ENCODE assay signal across 13 mouse cellular contexts in genomic region chrX:8207224-8207623, GRCm38 (mm10). TPM values are rescaled to one million over a fixed set of nuclear protein-coding genes. Genes with fewer than 3 reads are reported as not detected.
DNase-seq lines count a peak whose midpoint lies in the region; ATAC-seq and TF ChIP-seq lines count a peak whose summit lies in the region.
"Had no signal": no experiment of that assay in that cellular context is flagged by ENCODE, and none has a peak within 500 bp of the region (broad histone marks: within the 10 kb centered on the region; RNA-seq: fewer than 3 reads in every experiment).

No protein-coding gene starts in this region.

- H3K4me3 ChIP-seq in heart, embryonic 13.5 days, result no peak overlapping the region
- H3K4me3 ChIP-seq in lung, postnatal 0 days (ENCODE audit: low read depth, low read length), result peak overlapping the region; percentile 43; the same call in 1 of the 2 replicates
- H3K4me3 ChIP-seq in hindbrain, postnatal 0 days (ENCODE audit: low read length), result no peak overlapping the region
- H3K4me3 ChIP-seq in stomach, embryonic 14.5 days (ENCODE audit: low read depth, low read length), result no peak overlapping the region

- H3K36me3 ChIP-seq in heart, embryonic 13.5 days, result no peaks in the 10 kb centered on the region
- H3K36me3 ChIP-seq in lung, postnatal 0 days (ENCODE audit: insufficient read depth, low read length), result no peaks in the 10 kb centered on the region
- H3K36me3 ChIP-seq in hindbrain, postnatal 0 days (ENCODE audit: insufficient read depth, low read length), result no peaks in the 10 kb centered on the region
- no peaks in the 10 kb centered on the region for H3K36me3 ChIP-seq in stomach, embryonic 14.5 days (ENCODE audit: control insufficient read depth, insufficient read depth, low read length)

- H3K4me2 ChIP-seq in heart, embryonic 13.5 days, result peak overlapping the region; percentile 76
- H3K4me2 ChIP-seq in lung, postnatal 0 days (replicated peaks; ENCODE audit: low read depth, low read length), result peak overlapping the region; percentile 61; the same call in 1 of the 2 replicates
- peak overlapping the region; percentile 60 for H3K4me2 ChIP-seq in hindbrain, postnatal 0 days (ENCODE audit: low read depth, low read length)
- peak overlapping the region; percentile 46 for H3K4me2 ChIP-seq in stomach, embryonic 14.5 days (replicated peaks; ENCODE audit: low read depth, low read length)

- DNase-seq in heart, postnatal 36 days, result no peak
- DNase-seq in lung, postnatal 0 days (ENCODE audit: low spot score), result no peak
- DNase-seq in lung, postnatal 25 days (ENCODE audit: low spot score), result no peak
- DNase-seq in hindbrain, postnatal 0 days (ENCODE audit: low spot score), result no peak
- no peak for DNase-seq in cerebellum, postnatal 36 days
- no peak for DNase-seq in gastrocnemius, adult 8-10 months (ENCODE audit: low spot score in 2 of 2)
- DNase-seq: adrenal gland, adult 2 months; cerebellum, adult 8-10 months; left cerebral cortex, postnatal 4 days; right cerebral cortex, postnatal 25 days; thymus, postnatal 14 days had no signal

- no peak overlapping the region for H3K27ac ChIP-seq in heart, embryonic 13.5 days (replicated peaks)
- H3K27ac ChIP-seq in lung, postnatal 0 days (ENCODE audit: low read length), result no peak overlapping the region
- H3K27ac ChIP-seq in hindbrain, postnatal 0 days, result no peak overlapping the region
- H3K27ac ChIP-seq in stomach, embryonic 14.5 days (ENCODE audit: low read length), result no peak overlapping the region

- ATAC-seq in heart, embryonic 13.5 days (ENCODE audit: extremely low read depth, insufficient number of reproducible peaks, low FRiP score, low TSS enrichment), result no peak
- ATAC-seq in lung, postnatal 0 days, result no peak
- ATAC-seq in hindbrain, postnatal 0 days, result no peak
- ATAC-seq in stomach, embryonic 14.5 days (ENCODE audit: insufficient number of reproducible peaks, insufficient read depth, low FRiP score, low read depth), result no peak

- intact Hi-C loops in heart, postnatal 36 days (cut with DNase I), result no loop called here

- no peaks in the 10 kb centered on the region for H3K9me3 ChIP-seq in heart, embryonic 13.5 days
- H3K9me3 ChIP-seq in lung, postnatal 0 days (ENCODE audit: low read length), result no peaks in the 10 kb centered on the region
- no peaks in the 10 kb centered on the region for H3K9me3 ChIP-seq in hindbrain, postnatal 0 days (ENCODE audit: low read length)
- no peaks in the 10 kb centered on the region for H3K9me3 ChIP-seq in stomach, embryonic 14.5 days (ENCODE audit: control insufficient read depth, low read depth, low read length)

- TF ChIP-seq CTCF in lung, postnatal 0 days (IDR thresholded peaks at IDR 0.05), result no peak
- no peak for TF ChIP-seq CTCF in hindbrain, postnatal 0 days (IDR thresholded peaks at IDR 0.05; ENCODE audit: low read depth)

- TF ChIP-seq EP300 in lung, postnatal 0 days (IDR thresholded peaks at IDR 0.05), result no peak

- 22% methylated on average over 4 of the region's 4 CpGs for whole genome bisulfite sequencing in heart, embryonic 13.5 days
- 24% methylated on average over 4 of the region's 4 CpGs for WGBS in lung, postnatal 0 days
- WGBS in hindbrain, postnatal 0 days, result 36% methylated on average over 4 of the region's 4 CpGs
- WGBS in stomach, embryonic 14.5 days, result 35% methylated on average over 4 of the region's 4 CpGs

- H3K9ac ChIP-seq in heart, embryonic 13.5 days, result no peak overlapping the region
- H3K9ac ChIP-seq in lung, postnatal 0 days (replicated peaks; ENCODE audit: low read depth), result no peak overlapping the region
- no peak overlapping the region for H3K9ac ChIP-seq in hindbrain, postnatal 0 days (replicated peaks; ENCODE audit: low read length)
- H3K9ac ChIP-seq in stomach, embryonic 14.5 days (replicated peaks; ENCODE audit: low read depth, low read length), result no peak overlapping the region

- H3K4me1 ChIP-seq in heart, embryonic 13.5 days, result no peaks in the 10 kb centered on the region
- no peaks in the 10 kb centered on the region for H3K4me1 ChIP-seq in lung, postnatal 0 days (ENCODE audit: insufficient read depth, low read depth, low read length)
- H3K4me1 ChIP-seq in hindbrain, postnatal 0 days (ENCODE audit: insufficient read depth, low read length), result 0 out of 2 replicates have a peak, but pooled peaks cover 2% of the 10 kb centered on the region
- H3K4me1 ChIP-seq in stomach, embryonic 14.5 days (ENCODE audit: control insufficient read depth, insufficient read depth, low read length), result no peaks in the 10 kb centered on the region

- peaks cover 13% of the 10 kb centered on the region; the same call in 1 of the 2 replicates for H3K27me3 ChIP-seq in heart, embryonic 13.5 days (replicated peaks)
- H3K27me3 ChIP-seq in lung, postnatal 0 days (replicated peaks; ENCODE audit: insufficient read depth, low read length), result no peaks in the 10 kb centered on the region
- H3K27me3 ChIP-seq in hindbrain, postnatal 0 days (ENCODE audit: insufficient read depth, low read length), result no peaks in the 10 kb centered on the region
- H3K27me3 ChIP-seq in stomach, embryonic 14.5 days (ENCODE audit: control insufficient read depth, insufficient read depth, low read length), result no peaks in the 10 kb centered on the region

RNA-seq across cellular contexts. Expression of gene Porcn, which starts 0.9 kb away (rescaled TPM):
- polyA plus RNA-seq in heart, embryonic 13.5 days (2015; fragmentation: Nextera tagmentation; extraction: Ambion mirVana), result 3.7 and 3.9 TPM in 2 replicates
- total RNA-seq in heart, postnatal 36 days (2021), result 1 to 10 TPM; 3.0 to 3.4 TPM
- polyA plus RNA-seq in lung, postnatal 0 days (2015; fragmentation: Nextera tagmentation; extraction: Ambion mirVana), result 20.3 and 22.3 TPM in 2 replicates
- 60.8 and 68.4 TPM in 2 replicates for total RNA-seq in hindbrain, postnatal 0 days (2014; rRNA removed)
- polyA plus RNA-seq in hindbrain, postnatal 0 days (2015; fragmentation: Nextera tagmentation; extraction: Ambion mirVana), result 49.2 and 49.3 TPM in 2 replicates
- polyA plus RNA-seq in stomach, embryonic 14.5 days (2014; fragmentation: Nextera tagmentation; extraction: Ambion mirVana), result 14.7 and 16.9 TPM in 2 replicates
- 1 to 10 TPM; 3.3 to 5.1 (median 4.2) TPM for total RNA-seq in gastrocnemius, adult 8-10 months (2022)

RNA-seq across cellular contexts. Expression of gene Ebp, which starts 13.9 kb away (rescaled TPM):
- 26.2 and 29.2 TPM in 2 replicates for polyA plus RNA-seq in heart, embryonic 13.5 days (2015; fragmentation: Nextera tagmentation; extraction: Ambion mirVana)
- 10 to 100 TPM; 19.6 to 25.1 TPM for total RNA-seq in heart, postnatal 36 days (2021)
- 51.0 and 58.1 TPM in 2 replicates for polyA plus RNA-seq in lung, postnatal 0 days (2015; fragmentation: Nextera tagmentation; extraction: Ambion mirVana)
- 25.2 and 41.3 TPM in 2 replicates for total RNA-seq in hindbrain, postnatal 0 days (2014; rRNA removed)
- 29.8 and 30.2 TPM in 2 replicates for polyA plus RNA-seq in hindbrain, postnatal 0 days (2015; fragmentation: Nextera tagmentation; extraction: Ambion mirVana)
- polyA plus RNA-seq in stomach, embryonic 14.5 days (2014; fragmentation: Nextera tagmentation; extraction: Ambion mirVana), result 38.5 and 41.1 TPM in 2 replicates
- 1 to 10 TPM; 5.4 to 8.3 (median 7.0) TPM for total RNA-seq in gastrocnemius, adult 8-10 months (2022)

RNA-seq across cellular contexts. Expression of gene Tbc1d25, which starts 31.2 kb away (rescaled TPM):
- 9.0 and 10.4 TPM in 2 replicates for polyA plus RNA-seq in heart, embryonic 13.5 days (2015; fragmentation: Nextera tagmentation; extraction: Ambion mirVana)
- total RNA-seq in heart, postnatal 36 days (2021), result 1 to 10 TPM; 3.9 to 5.6 TPM
- polyA plus RNA-seq in lung, postnatal 0 days (2015; fragmentation: Nextera tagmentation; extraction: Ambion mirVana), result 7.8 and 9.1 TPM in 2 replicates
- 19.9 and 24.6 TPM in 2 replicates for total RNA-seq in hindbrain, postnatal 0 days (2014; rRNA removed)
- 15.8 and 17.4 TPM in 2 replicates for polyA plus RNA-seq in hindbrain, postnatal 0 days (2015; fragmentation: Nextera tagmentation; extraction: Ambion mirVana)
- polyA plus RNA-seq in stomach, embryonic 14.5 days (2014; fragmentation: Nextera tagmentation; extraction: Ambion mirVana), result 12.6 and 14.6 TPM in 2 replicates
- total RNA-seq in gastrocnemius, adult 8-10 months (2022), result 1 to 10 TPM; 2.3 to 3.6 (median 3.0) TPM

RNA-seq across cellular contexts. Expression of gene Ftsj1, which starts 45.0 kb away (rescaled TPM):
- 23.8 and 27.5 TPM in 2 replicates for polyA plus RNA-seq in heart, embryonic 13.5 days (2015; fragmentation: Nextera tagmentation; extraction: Ambion mirVana)
- 10 to 100 TPM; 11.1 to 11.9 TPM for total RNA-seq in heart, postnatal 36 days (2021)
- 24.2 and 26.5 TPM in 2 replicates for polyA plus RNA-seq in lung, postnatal 0 days (2015; fragmentation: Nextera tagmentation; extraction: Ambion mirVana)
- total RNA-seq in hindbrain, postnatal 0 days (2014; rRNA removed), result 44.4 and 45.6 TPM in 2 replicates
- 38.1 and 39.8 TPM in 2 replicates for polyA plus RNA-seq in hindbrain, postnatal 0 days (2015; fragmentation: Nextera tagmentation; extraction: Ambion mirVana)
- polyA plus RNA-seq in stomach, embryonic 14.5 days (2014; fragmentation: Nextera tagmentation; extraction: Ambion mirVana), result 41.5 and 47.9 TPM in 2 replicates
- total RNA-seq in gastrocnemius, adult 8-10 months (2022), result 10 to 100 TPM; 11.9 to 15.5 (median 14.0) TPM
